Mouse (Mus musculus): ENCODE measurements around the gene Bhlha15. TPM values are rescaled to one million over a fixed set of nuclear protein-coding genes. Genes with fewer than 3 reads are reported as not detected.

Gene Bhlha15
- polyA plus RNA-seq, 1 experiment from 2014 or later: 0.41 TPM

DNA sequence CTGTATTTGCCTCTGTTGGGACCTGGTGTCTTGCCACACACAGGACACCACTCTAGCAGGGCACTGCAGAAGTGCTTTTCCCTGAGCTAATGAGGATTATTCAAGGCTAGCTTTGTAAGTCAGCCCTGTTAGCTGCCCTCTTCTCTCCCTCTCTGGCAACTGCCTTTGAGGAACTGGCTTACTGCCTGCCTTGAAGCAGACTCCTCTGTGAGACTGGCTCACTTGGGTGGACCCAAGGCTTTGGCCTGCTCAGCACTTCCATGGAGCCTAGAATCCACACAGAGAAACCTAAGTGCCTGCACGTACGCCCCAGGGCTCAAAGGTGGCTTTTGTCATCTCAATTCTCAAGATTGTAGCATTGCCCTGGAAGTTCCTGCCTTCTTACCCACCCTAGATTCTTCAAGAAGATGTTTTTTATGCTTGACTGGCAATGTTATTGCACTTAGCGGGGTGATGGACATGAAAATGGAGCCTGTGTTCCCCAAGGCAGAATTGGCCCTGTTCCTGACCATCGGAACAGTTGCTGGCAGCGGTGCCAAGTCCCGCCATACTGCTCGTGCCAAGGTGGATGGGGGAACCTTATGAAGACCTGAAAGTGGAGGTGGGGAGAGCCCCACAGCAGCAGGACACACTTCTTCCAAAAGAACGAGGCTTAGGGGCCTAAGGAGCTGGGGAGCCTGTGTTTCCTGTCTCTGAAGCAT lies 20.7 kb upstream of the Bhlha15 start:
- Histone ChIP-seq H3K36me3 (peaks cover 62% of the 10 kb centered on the region), H3K4me2 (no peak overlapping the region), H3K4me3 (replicated peaks) (no peak overlapping the region), H3K27ac (no peak overlapping the region), H3K4me1 (replicated peaks) (no peaks in the 10 kb centered on the region), H3K9ac (no peak overlapping the region), H3K27me3 (no peaks in the 10 kb centered on the region), H3K9me3 (replicated peaks) (no peaks in the 10 kb centered on the region)
- no peak for DNase-seq
- WGBS (ENCODE audit: insufficient replicate concordance): 86% methylated on average over 8 of the region's 8 CpGs
- ATAC-seq (ENCODE audit: low read depth): no peak

DNA sequence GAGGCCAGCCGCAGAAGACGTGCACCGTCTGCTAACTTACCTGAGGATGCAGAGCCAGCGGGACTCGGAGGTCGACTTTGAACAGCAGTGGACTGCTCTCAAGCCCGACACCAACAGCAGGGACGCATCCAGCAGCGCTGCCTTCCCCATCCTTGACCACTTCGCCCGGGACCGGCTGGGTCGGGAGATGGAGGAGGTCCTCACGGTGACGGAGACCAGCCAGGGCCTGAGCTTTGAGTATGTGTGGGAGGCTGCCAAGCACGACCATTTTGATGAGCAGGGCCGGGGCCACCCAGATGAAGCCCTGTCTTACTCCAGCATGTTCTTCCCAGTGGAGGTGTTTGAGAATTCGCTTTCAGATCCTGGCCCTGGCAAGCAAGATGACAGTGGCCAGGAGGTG lies 16.4 kb upstream of the Bhlha15 start:
- no peak for ATAC-seq (ENCODE audit: low read depth)
- no peaks in the 10 kb centered on the region for H3K27me3 ChIP-seq
- peaks cover 75% of the 10 kb centered on the region for H3K36me3 ChIP-seq

DNA sequence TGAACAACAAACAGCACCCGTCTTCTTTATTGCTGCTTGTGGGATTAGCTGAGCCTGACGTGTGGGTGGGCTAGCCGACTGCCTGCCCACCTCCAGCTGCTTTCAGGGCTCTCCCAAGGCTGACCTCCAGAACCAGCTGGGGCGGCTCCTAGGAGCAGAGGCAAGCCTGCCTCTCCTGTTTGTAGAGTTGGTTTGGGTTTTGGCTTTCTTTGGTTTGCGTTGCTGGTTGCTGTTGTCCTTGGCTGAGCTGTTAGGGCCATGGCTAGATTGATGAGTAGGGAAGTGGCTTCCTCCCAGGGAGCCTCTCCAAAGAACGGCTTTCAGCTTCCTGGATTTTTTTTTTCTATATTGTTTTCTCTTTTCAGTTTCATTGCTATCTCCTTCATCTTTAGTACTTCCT lies 11.9 kb upstream of the Bhlha15 start:
- DNase-seq (no peak), ATAC-seq (ENCODE audit: low read depth) (no peak)
- Histone ChIP-seq H3K36me3 (peaks cover 61% of the 10 kb centered on the region), H3K4me2 (no peak overlapping the region), H3K9me3 (replicated peaks) (no peaks in the 10 kb centered on the region), H3K27ac (no peak overlapping the region), H3K27me3 (no peaks in the 10 kb centered on the region), H3K4me1 (replicated peaks) (peaks cover 16% of the 10 kb centered on the region), H3K9ac (no peak overlapping the region), H3K4me3 (replicated peaks) (no peak overlapping the region)
- 57% methylated on average over 6 of the region's 6 CpGs for WGBS (ENCODE audit: insufficient replicate concordance)

More for the DNA sequence above, 16.4 kb upstream of the Bhlha15 start:
- Histone ChIP-seq H3K4me3 (replicated peaks) (no peak overlapping the region), H3K27ac (no peak overlapping the region), H3K9ac (no peak overlapping the region), H3K4me2 (no peak overlapping the region), H3K4me1 (replicated peaks) (no peaks in the 10 kb centered on the region), H3K9me3 (replicated peaks) (no peaks in the 10 kb centered on the region)
- no peak for DNase-seq
- WGBS (ENCODE audit: insufficient replicate concordance): 91% methylated on average over 18 of the region's 18 CpGs

DNA sequence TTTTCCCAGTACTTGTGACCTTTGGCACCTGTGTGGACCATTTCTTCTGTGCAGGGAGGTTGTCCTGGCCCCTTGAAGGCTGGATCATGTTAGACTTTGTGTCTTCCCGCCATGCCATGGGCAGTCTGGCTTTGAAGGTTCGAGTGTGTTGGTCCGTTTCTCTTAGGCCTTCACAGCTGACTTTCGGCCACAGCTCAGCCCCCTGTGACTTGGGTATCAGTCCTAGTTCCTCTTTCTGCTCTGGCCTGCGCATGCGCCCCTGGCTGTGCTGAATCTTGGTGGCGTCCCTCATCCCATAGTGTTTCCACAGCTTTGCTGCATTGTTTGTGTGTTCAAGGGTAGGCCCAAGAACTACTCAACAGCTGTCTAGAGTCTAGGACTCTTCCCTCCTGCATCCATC lies 8.8 kb upstream of the Bhlha15 start:
- DNase-seq (no peak), ATAC-seq (ENCODE audit: low read depth) (no peak)
- Histone ChIP-seq H3K27ac (no peak overlapping the region), H3K4me3 (replicated peaks) (no peak overlapping the region), H3K9me3 (replicated peaks) (no peaks in the 10 kb centered on the region), H3K4me1 (replicated peaks) (peaks cover 23% of the 10 kb centered on the region), H3K36me3 (peaks cover 53% of the 10 kb centered on the region), H3K4me2 (no peak overlapping the region), H3K9ac (no peak overlapping the region), H3K27me3 (no peaks in the 10 kb centered on the region)
- 57% methylated on average over 7 of the region's 7 CpGs for WGBS (ENCODE audit: insufficient replicate concordance)

DNA sequence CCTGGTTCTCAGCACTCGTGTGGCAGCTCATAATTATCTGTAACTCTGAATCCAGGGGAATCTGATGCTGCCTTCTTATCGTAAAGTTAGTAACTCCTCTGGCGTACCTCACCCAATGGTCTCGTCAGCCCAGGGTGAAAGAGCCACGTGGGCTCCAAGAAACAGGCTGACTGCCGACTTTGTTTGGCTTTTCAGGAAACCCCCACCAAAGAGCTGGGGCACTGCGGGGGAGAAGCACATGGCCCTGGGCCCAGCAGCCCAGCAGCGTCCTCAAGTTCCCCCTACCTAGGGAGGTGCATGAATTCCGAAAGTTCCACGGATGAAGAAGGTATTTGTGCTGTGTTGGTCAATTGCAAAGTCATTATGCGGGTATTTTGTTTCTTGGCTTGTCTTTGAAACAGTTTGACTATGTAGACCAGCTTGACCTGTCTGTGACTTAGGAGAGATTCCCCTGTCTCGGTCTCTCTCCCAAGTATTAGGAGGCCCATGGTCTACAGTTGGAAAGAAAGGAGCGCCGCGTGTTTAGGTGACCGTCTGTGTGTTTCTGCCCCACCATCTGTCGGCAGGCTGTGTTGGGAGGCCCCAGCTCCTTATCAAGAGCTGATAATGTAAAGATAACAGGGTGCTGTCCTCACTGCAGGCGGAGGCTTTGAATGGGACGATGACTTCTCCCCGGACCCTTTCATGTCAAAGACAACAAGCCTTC lies 7.4 kb upstream of the Bhlha15 start:
- no peak overlapping the region for H3K27ac ChIP-seq
- H3K36me3 ChIP-seq: peaks cover 44% of the 10 kb centered on the region
- 0 out of 2 replicates have a peak overlapping the region, but pooled peaks have one; percentile 2 for H3K4me2 ChIP-seq
- no peak overlapping the region for H3K4me3 ChIP-seq (replicated peaks)
- no peak overlapping the region for H3K9ac ChIP-seq
- no peaks in the 10 kb centered on the region for H3K9me3 ChIP-seq (replicated peaks)
- ATAC-seq (ENCODE audit: low read depth) (peak; percentile 32; the same call in 1 of the 2 replicates), DNase-seq (no peak)
- WGBS (ENCODE audit: insufficient replicate concordance): 44% methylated on average over 20 of the region's 20 CpGs
- peaks cover 23% of the 10 kb centered on the region for H3K4me1 ChIP-seq (replicated peaks)
- H3K27me3 ChIP-seq: no peaks in the 10 kb centered on the region

DNA sequence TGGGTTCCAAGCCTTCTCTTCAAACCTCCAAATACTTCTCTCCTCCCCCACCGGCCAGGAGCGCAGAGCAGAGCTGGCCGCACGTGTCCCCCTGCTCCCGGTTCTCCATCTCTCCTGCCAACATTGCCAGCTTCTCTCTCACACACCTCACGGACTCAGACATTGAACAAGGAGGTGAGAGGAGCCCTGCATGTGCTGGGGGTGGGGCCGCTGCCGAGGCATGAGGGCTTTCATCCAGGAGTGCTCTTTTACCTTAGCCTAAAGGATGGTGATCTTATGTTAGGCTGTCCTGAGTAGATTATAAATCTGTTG lies 6.9 kb upstream of the Bhlha15 start:
- Histone ChIP-seq H3K36me3 (peaks cover 40% of the 10 kb centered on the region), H3K4me3 (replicated peaks) (no peak overlapping the region)

DNA sequence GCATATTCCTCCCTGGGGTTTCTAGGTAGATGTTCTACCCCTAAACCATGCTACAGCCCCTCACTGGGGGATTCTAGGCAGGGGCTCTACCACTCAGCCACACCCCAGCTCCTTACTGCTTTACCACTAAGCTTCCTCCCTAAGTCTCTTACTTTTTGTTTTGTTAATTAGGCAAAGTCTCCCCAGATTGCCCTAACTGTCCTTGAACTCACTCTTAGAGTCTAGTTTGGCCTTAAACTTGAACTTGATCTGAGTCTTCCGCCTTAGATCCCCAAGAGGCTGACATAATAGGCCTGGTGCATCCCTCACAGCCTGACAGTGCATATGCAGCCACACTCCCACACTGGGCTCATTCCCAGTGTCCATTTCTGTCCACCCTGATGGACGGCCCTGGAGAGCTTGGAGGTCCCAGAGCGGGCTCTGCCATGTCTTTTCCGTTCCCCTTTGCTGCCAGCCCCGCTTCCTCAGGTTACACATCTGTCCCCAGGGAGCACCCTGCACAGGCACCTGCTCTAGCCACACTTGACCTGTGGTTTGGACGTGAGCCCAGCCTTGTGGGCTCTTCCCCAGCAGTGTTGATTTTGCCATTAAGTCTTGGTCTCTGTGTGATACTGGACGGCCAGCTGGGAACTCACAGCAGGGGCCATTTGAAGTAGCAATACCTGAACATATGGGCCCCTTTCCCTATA lies 6.3 kb upstream of the Bhlha15 start:
- ATAC-seq (ENCODE audit: low read depth): no peak
- no peak overlapping the region for H3K4me2 ChIP-seq
- no peak overlapping the region for H3K9ac ChIP-seq
- H3K27ac ChIP-seq: no peak overlapping the region
- DNase-seq: no peak
- H3K9me3 ChIP-seq (replicated peaks): no peaks in the 10 kb centered on the region
- peaks cover 40% of the 10 kb centered on the region for H3K36me3 ChIP-seq
- H3K4me3 ChIP-seq (replicated peaks): no peak overlapping the region
- 74% methylated on average over 7 of the region's 7 CpGs for WGBS (ENCODE audit: insufficient replicate concordance)
- H3K4me1 ChIP-seq (replicated peaks): peaks cover 23% of the 10 kb centered on the region
- no peaks in the 10 kb centered on the region for H3K27me3 ChIP-seq

More for the DNA sequence above, 6.9 kb upstream of the Bhlha15 start:
- DNase-seq: no peak
- H3K9me3 ChIP-seq (replicated peaks): no peaks in the 10 kb centered on the region
- H3K27me3 ChIP-seq: no peaks in the 10 kb centered on the region
- no peak overlapping the region for H3K9ac ChIP-seq
- H3K4me1 ChIP-seq (replicated peaks): peaks cover 23% of the 10 kb centered on the region
- H3K4me2 ChIP-seq: 0 out of 2 replicates have a peak overlapping the region, but pooled peaks have one; percentile 2
- H3K27ac ChIP-seq: no peak overlapping the region
- 65% methylated on average over 8 of the region's 8 CpGs for WGBS (ENCODE audit: insufficient replicate concordance)
- no peak for ATAC-seq (ENCODE audit: low read depth)

DNA sequence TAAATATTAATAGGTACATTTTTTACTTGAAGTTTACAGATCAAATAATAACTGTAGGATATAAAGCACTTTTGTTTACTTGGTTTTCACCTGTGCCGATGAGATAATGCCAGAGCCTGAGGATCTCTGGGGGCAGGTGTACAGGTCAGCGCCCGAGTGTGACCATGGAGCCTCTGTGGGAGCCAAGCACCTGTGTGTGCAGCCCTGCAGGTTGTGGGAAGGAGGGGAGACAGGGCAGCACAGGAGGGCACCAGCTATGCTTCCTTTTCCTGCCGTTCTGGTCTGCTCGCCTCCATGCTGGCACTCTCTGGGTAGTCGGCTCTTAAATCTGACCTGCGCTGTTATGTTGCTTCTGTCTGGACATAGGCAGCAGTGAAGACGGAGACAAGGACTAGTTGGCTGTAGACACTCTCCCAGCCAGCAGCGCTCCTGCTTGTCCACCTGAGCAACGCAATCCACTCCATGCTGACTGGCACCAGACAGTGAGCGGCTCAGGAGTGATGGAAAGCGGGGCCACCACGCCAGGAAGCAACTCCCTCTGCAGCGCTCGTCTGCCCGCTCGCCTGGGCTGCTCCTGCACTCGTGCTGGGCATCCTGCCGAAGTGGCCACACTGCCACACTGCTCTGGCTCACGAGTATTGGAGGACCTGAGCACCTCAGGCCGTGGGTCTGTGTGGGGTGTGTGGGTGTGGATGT lies 5.6 kb upstream of the Bhlha15 start:
- WGBS (ENCODE audit: insufficient replicate concordance): 84% methylated on average over 21 of the region's 21 CpGs
- Histone ChIP-seq H3K4me3 (replicated peaks) (no peak overlapping the region), H3K9me3 (replicated peaks) (no peaks in the 10 kb centered on the region), H3K27ac (no peak overlapping the region), H3K4me1 (replicated peaks) (peaks cover 28% of the 10 kb centered on the region), H3K4me2 (no peak overlapping the region), H3K27me3 (no peaks in the 10 kb centered on the region), H3K9ac (no peak overlapping the region), H3K36me3 (peaks cover 34% of the 10 kb centered on the region)
- no peak for ATAC-seq (ENCODE audit: low read depth)
- no peak for DNase-seq

DNA sequence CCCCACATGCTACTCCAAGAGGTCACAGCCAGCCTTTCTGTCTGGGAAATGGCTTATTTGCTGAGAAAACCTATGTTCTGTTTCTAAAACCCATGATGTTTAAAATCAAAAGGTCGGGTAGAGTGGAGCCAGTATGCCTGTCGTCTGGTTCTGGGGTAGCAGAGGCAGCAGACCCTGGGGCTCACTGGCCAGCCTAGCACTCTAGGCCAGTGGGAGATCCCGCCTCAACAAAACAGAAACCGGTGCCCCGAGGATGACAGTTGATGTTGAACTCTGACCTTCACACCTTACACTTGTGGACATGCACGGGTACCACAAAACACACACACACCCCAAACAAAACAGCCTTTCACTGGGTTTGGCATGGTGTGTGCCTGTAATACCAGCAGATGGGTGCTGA lies 1.7 kb upstream of the Bhlha15 start:
- Histone ChIP-seq H3K36me3 (peaks cover 22% of the 10 kb centered on the region), H3K4me2 (no peak overlapping the region), H3K9ac (no peak overlapping the region), H3K4me1 (replicated peaks) (peaks cover 27% of the 10 kb centered on the region), H3K27ac (no peak overlapping the region), H3K27me3 (no peaks in the 10 kb centered on the region), H3K9me3 (replicated peaks) (no peaks in the 10 kb centered on the region), H3K4me3 (replicated peaks) (no peak overlapping the region)
- no peak for DNase-seq
- 68% methylated on average over 6 of the region's 6 CpGs for WGBS (ENCODE audit: insufficient replicate concordance)
- ATAC-seq (ENCODE audit: low read depth): no peak

DNA sequence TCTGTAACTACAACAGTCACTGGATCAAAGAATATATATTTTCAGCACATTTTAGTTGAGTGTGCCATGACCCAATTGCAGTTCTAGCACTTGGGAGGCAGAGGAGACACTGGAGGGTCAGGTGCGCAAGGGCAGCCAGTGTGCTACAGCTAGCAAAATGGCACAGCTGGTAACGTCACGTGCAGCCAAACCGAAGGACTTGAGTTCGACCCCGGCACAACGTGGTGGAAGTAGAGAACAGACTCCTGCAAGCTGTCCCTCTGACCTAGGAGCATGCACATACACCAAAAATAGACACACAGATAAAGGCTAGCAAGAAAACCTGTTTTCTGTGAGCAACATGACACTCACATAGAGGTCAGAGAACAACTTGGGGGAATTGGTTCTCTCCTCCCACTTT lies 759 bp upstream of the Bhlha15 start:
- no peak overlapping the region for H3K4me3 ChIP-seq (replicated peaks)
- H3K36me3 ChIP-seq: peaks cover 19% of the 10 kb centered on the region
- DNase-seq: no peak
- peaks cover 21% of the 10 kb centered on the region for H3K4me1 ChIP-seq (replicated peaks)
- H3K9me3 ChIP-seq (replicated peaks): no peaks in the 10 kb centered on the region
- H3K27ac ChIP-seq: no peak overlapping the region
- no peak for ATAC-seq (ENCODE audit: low read depth)
- 60% methylated on average over 7 of the region's 7 CpGs for WGBS (ENCODE audit: insufficient replicate concordance)
- peak overlapping the region; percentile 58 for H3K4me2 ChIP-seq
- H3K9ac ChIP-seq: no peak overlapping the region
- H3K27me3 ChIP-seq: no peaks in the 10 kb centered on the region

DNA sequence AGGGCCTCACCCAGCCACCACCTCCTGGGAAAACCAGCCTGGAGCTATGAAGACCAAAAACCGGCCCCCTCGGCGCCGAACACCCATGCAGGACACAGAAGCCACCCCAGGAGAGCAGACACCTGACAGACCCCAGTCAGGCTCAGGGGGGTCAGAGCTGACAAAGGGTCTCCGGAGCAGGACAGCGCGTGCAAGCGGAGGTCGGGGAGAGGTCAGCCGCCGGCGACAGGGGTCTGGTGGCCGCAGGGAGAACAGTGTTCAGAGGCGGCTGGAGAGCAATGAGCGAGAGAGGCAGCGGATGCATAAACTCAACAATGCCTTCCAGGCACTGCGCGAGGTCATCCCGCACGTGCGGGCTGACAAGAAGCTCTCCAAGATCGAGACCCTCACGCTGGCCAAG lies 940 bp downstream of the Bhlha15 start:
- 74% methylated on average over 23 of the region's 23 CpGs for WGBS (ENCODE audit: insufficient replicate concordance)
- ATAC-seq (ENCODE audit: low read depth) (no peak), DNase-seq (no peak)
- Histone ChIP-seq H3K36me3 (peaks cover 2% of the 10 kb centered on the region), H3K9me3 (replicated peaks) (no peaks in the 10 kb centered on the region), H3K27ac (no peak overlapping the region), H3K27me3 (no peaks in the 10 kb centered on the region), H3K4me3 (replicated peaks) (no peak overlapping the region), H3K9ac (no peak overlapping the region; the same call in 1 of the 2 replicates), H3K4me2 (peak overlapping the region; percentile 58), H3K4me1 (replicated peaks) (peaks cover 21% of the 10 kb centered on the region)
